Mouse (Mus musculus) erythroblast, embryonic 14.5 days (primary cell): ENCODE measurements around the gene Slc22a16. TPM values are rescaled to one million over a fixed set of nuclear protein-coding genes. Genes with fewer than 3 reads are reported as not detected.

ENCODE experiments used
- H3K27me3 ChIP-seq: 2 replicates; pipeline ENCODE4 v1.6.1; 2012; ENCODE audit warnings: inconsistent platforms; ENCODE audit not compliant: control insufficient read depth
- H3K36me3 ChIP-seq: 2 replicates; pipeline ENCODE4 v1.6.1; 2012; ENCODE audit warnings: mild to moderate bottlenecking, inconsistent platforms; ENCODE audit not compliant: control insufficient read depth
- H3K4me1 ChIP-seq: 2 replicates; pipeline ENCODE4 v1.6.1; 2012; ENCODE audit warnings: inconsistent platforms; ENCODE audit not compliant: control insufficient read depth
- H3K4me3 ChIP-seq: replicated peaks from 2 replicates; pipeline ENCODE3; 2012; ENCODE audit warnings: moderate library complexity, mild to moderate bottlenecking, inconsistent platforms
- H3K9me3 ChIP-seq: 2 replicates; pipeline ENCODE4 v1.6.1; 2012; ENCODE audit warnings: low read length, inconsistent platforms, mixed read lengths; ENCODE audit not compliant: control insufficient read depth
- GATA1 ChIP-seq: IDR thresholded peaks from 2 replicates; pipeline ENCODE4 v1.6.1; 2012; ENCODE audit warnings: low read length, inconsistent platforms, mixed read lengths
- TAL1 ChIP-seq: IDR thresholded peaks from 3 replicates; pipeline ENCODE4 v1.6.1; 2012; ENCODE audit warnings: low read length, inconsistent platforms, mixed read lengths
- polyA plus RNA-seq: library from polyadenylated mRNA; stranded (reverse); fragments of >175 nt; gene quantifications from 2 replicates; pipeline ENCODE4 v1.2.3, GENCODE M21; 2012

The Slc22a16 gene
- polyA plus RNA-seq, 1 experiment, result not detected

GRCm38 (mm10) chr10:40645346-40645745 lies 75.2 kb downstream of the Slc22a16 start:
- Histone ChIP-seq H3K9me3 (no peaks in the 10 kb centered on the region), H3K27me3 (peaks cover 2% of the 10 kb centered on the region; the same call in 1 of the 2 replicates), H3K4me3 (no peak overlapping the region), H3K36me3 (no peaks in the 10 kb centered on the region), H3K4me1 (no peaks in the 10 kb centered on the region)
- TF ChIP-seq TAL1 (no peak), GATA1 (no peak)

GRCm38 (mm10) chr10:40648776-40649175 lies 78.6 kb downstream of the Slc22a16 start:
- Histone ChIP-seq H3K27me3 (peaks cover 2% of the 10 kb centered on the region; the same call in 1 of the 2 replicates), H3K4me3 (no peak overlapping the region), H3K4me1 (no peaks in the 10 kb centered on the region), H3K9me3 (no peaks in the 10 kb centered on the region), H3K36me3 (no peaks in the 10 kb centered on the region)
- TF ChIP-seq GATA1, result no peak
- no peak for TF ChIP-seq TAL1

DNA sequence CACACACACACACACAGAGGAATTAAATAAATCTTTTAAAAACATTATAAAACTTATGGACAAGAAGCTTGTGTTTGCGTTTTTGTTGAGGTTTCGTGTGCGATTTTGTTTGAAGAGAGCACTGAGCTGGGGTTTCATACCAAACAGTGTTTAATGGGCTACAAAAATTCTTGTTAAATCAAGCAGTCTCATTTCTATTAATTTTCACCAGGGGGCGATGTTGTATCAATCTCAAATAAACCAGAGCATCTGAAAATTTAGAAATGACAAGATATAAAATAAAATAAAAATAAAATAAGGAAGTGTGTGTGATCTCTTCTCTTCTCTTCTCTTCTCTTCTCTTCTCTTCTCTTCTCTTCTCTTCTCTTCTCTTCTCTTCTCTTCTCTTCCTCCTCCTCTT lies 79.5 kb downstream of the Slc22a16 start:
- Histone ChIP-seq H3K4me1 (no peaks in the 10 kb centered on the region), H3K4me3 (no peak overlapping the region), H3K36me3 (no peaks in the 10 kb centered on the region), H3K27me3 (peaks cover 2% of the 10 kb centered on the region; the same call in 1 of the 2 replicates), H3K9me3 (no peaks in the 10 kb centered on the region)
- TF ChIP-seq TAL1 (no peak), GATA1 (no peak)

- H3K4me1 ChIP-seq, result no peaks in the 10 kb centered on the region
- TF ChIP-seq TAL1 (no peak), GATA1 (no peak)
- no peak overlapping the region for H3K4me3 ChIP-seq
- H3K36me3 ChIP-seq, result no peaks in the 10 kb centered on the region
- no peaks in the 10 kb centered on the region for H3K9me3 ChIP-seq
- no peaks in the 10 kb centered on the region; the same call in 1 of the 2 replicates for H3K27me3 ChIP-seq
Observed at GRCm38 (mm10) chr10:40651676-40652075, 81.5 kb downstream of the Slc22a16 start.

Other genes with a start within 250 kb of the Slc22a16 start
- gene Cdk19, start 230.8 kb upstream of the Slc22a16 start, polyA plus RNA-seq, result 0.45 and 0.47 TPM in 2 replicates
- gene Ddo, start 59.7 kb downstream of the Slc22a16 start, polyA plus RNA-seq, result not detected in 2 replicates
- not detected in 2 replicates for gene Mettl24, start 112.9 kb downstream of the Slc22a16 start, polyA plus RNA-seq